Mouse (Mus musculus) liver, embryonic 14.5 days (tissue): ENCODE results near the gene Nmu. TPM values are rescaled to one million over a fixed set of nuclear protein-coding genes. Genes with fewer than 3 reads are reported as not detected.

Source experiments
- ATAC-seq: fragments of 200-750 bp; cut with Nextera tagmentation; 2 replicates; pipeline ENCODE4 v1.8.0; 2017; ENCODE audit warnings: moderate number of reproducible peaks, mild to moderate bottlenecking, moderate library complexity; ENCODE audit not compliant: insufficient read depth
- DNase-seq, 3 experiments: peaks; one replicate each; pipeline ENCODE4 v3.0.0-alpha.2; 2012 to 2013; ENCODE audit warnings: low read depth in 3 of 3, low spot score in 3 of 3
- H3K27ac ChIP-seq: fragments of 300-500 bp; sonication (generic); 2 replicates; pipeline ENCODE4 v1.5.1; 2014; ENCODE audit warnings: moderate library complexity, mild to moderate bottlenecking, control low read depth, inconsistent platforms
- H3K27me3 ChIP-seq: fragments of 300-500 bp; sonication (generic); 2 replicates; pipeline ENCODE4 v1.6.1; 2014; ENCODE audit warnings: mild to moderate bottlenecking, low read length, moderate library complexity; ENCODE audit not compliant: control insufficient read depth, insufficient read depth
- H3K36me3 ChIP-seq: fragments of 300-500 bp; sonication (generic); replicated peaks from 2 replicates; pipeline ENCODE4 v1.6.1; 2014; ENCODE audit warnings: low read depth; ENCODE audit not compliant: control insufficient read depth, insufficient read depth
- H3K4me1 ChIP-seq, 2 experiments: fragments of 200-500 bp in 1 of 2; fragments of 300-500 bp in 1 of 2; sonication (generic) in 1 of 2; replicated peaks; 2 replicates each; pipeline ENCODE4 v1.6.1; 2012 to 2014; ENCODE audit warnings: antibody characterized with exemption in 1 of 2, inconsistent platforms in 1 of 2, low read length in 1 of 2; ENCODE audit not compliant: control insufficient read depth in 2 of 2, insufficient read depth in 2 of 2
- H3K4me2 ChIP-seq: fragments of 300-500 bp; sonication (generic); 2 replicates; pipeline ENCODE4 v1.6.1; 2014; ENCODE audit warnings: low read depth, mild to moderate bottlenecking, control low read depth, moderate library complexity
- H3K4me3 ChIP-seq, 2 experiments: fragments of 200-500 bp in 1 of 2; fragments of 300-500 bp in 1 of 2; sonication (generic) in 1 of 2; 2 replicates each; pipeline ENCODE4 v1.5.1; 2012 to 2014; ENCODE audit warnings: low read depth in 2 of 2, low read length in 2 of 2, mild to moderate bottlenecking in 2 of 2, control low read depth in 1 of 2, inconsistent platforms in 1 of 2, moderate library complexity in 1 of 2; ENCODE audit not compliant: insufficient read depth in 1 of 2
- H3K9ac ChIP-seq: fragments of 300-500 bp; sonication (generic); replicated peaks from 2 replicates; pipeline ENCODE4 v1.6.1; 2014; ENCODE audit warnings: mild to moderate bottlenecking, control low read depth, moderate library complexity
- H3K9me3 ChIP-seq: fragments of 300-500 bp; sonication (generic); 2 replicates; pipeline ENCODE4 v1.6.1; 2016; ENCODE audit warnings: low read length, mixed read lengths; ENCODE audit not compliant: control insufficient read depth
- CTCF ChIP-seq: IDR thresholded peaks from 2 replicates; pipeline ENCODE4 v1.5.1; 2016; ENCODE audit warnings: antibody characterized with exemption, low read depth, control low read depth
- EP300 ChIP-seq: IDR thresholded peaks from 2 replicates; pipeline ENCODE4 v1.6.1; 2016; ENCODE audit warnings: antibody characterized with exemption, low read depth
- WGBS: fragments of 180-500 bp; shearing (Covaris S2); extraction: QIAGEN DNeasy Blood & Tissue Kit; methylation state at CpG from one replicate; pipeline ENCODE4 v1.1.7; 2014; ENCODE audit not compliant: insufficient replicate concordance; 5-methylcytosine and 5-hydroxymethylcytosine counted together
- polyA plus RNA-seq, 2 experiments: library from polyadenylated mRNA; depleted of rRNA in 1 of 2; stranded (reverse) in 1 of 2; unstranded in 1 of 2; fragments of >200 nt; fragmentation: Nextera tagmentation in 1 of 2; extraction: Ambion mirVana in 1 of 2; gene quantifications; 2 replicates each; pipeline versions ENCODE4 v1.2.1 to v1.2.3; 2012 to 2014

Gene Nmu
- polyA plus RNA-seq, 2 experiments = not detected

- Histone ChIP-seq H3K9me3 (no peaks in the 10 kb centered on the region), H3K4me3 (no peak overlapping the region), H3K27ac (no peak overlapping the region), H3K4me2 (no peak overlapping the region), H3K36me3 (no peaks in the 10 kb centered on the region), H3K27me3 (peaks cover 7% of the 10 kb centered on the region), H3K9ac (no peak overlapping the region), H3K4me1 (no peaks in the 10 kb centered on the region)
- no peak for ATAC-seq
- no peak for DNase-seq
- 52% methylated on average over 4 of the region's 4 CpGs for WGBS
- no peak for TF ChIP-seq EP300
- TF ChIP-seq CTCF = no peak
These were observed 2.8 kb downstream of the Nmu start for GRCm38 (mm10) chr5:76360786-76361185.

- DNase-seq = no peak
- H3K27ac ChIP-seq = no peak overlapping the region
- ATAC-seq = no peak
These were observed 3.5 kb downstream of the Nmu start for GRCm38 (mm10) chr5:76360057-76360456.

GRCm38 (mm10) chr5:76351953-76352611 is 11.5 kb downstream of the Nmu start:
- H3K36me3 ChIP-seq = no peaks in the 10 kb centered on the region
- 43% methylated on average over 7 of the region's 7 CpGs for WGBS
- DNase-seq (no peak), ATAC-seq (no peak)
- H3K4me1 ChIP-seq = no peaks in the 10 kb centered on the region
- no peak overlapping the region for H3K9ac ChIP-seq
- no peak for TF ChIP-seq CTCF
- no peak for TF ChIP-seq EP300
- H3K27me3 ChIP-seq = no peaks in the 10 kb centered on the region
- no peak overlapping the region for H3K4me3 ChIP-seq
- H3K9me3 ChIP-seq = no peaks in the 10 kb centered on the region
- H3K4me2 ChIP-seq = no peak overlapping the region
- no peak overlapping the region for H3K27ac ChIP-seq

More at GRCm38 (mm10) chr5:76360057-76360456, 3.5 kb downstream of the Nmu start:
- no peaks in the 10 kb centered on the region for H3K4me1 ChIP-seq
- TF ChIP-seq EP300 = no peak
- TF ChIP-seq CTCF = no peak
- H3K36me3 ChIP-seq = no peaks in the 10 kb centered on the region
- H3K4me2 ChIP-seq = no peak overlapping the region
- peaks cover 7% of the 10 kb centered on the region for H3K27me3 ChIP-seq
- 46% methylated on average over 1 of the region's 1 CpGs for WGBS
- no peak overlapping the region for H3K4me3 ChIP-seq
- no peaks in the 10 kb centered on the region for H3K9me3 ChIP-seq
- no peak overlapping the region for H3K9ac ChIP-seq

- ATAC-seq (no peak), DNase-seq (no peak)
- 57% methylated on average over 5 of the region's 5 CpGs for WGBS
- H3K9me3 ChIP-seq = no peaks in the 10 kb centered on the region
- no peaks in the 10 kb centered on the region for H3K4me1 ChIP-seq
- TF ChIP-seq EP300 (no peak), CTCF (no peak)
- H3K36me3 ChIP-seq = no peaks in the 10 kb centered on the region
- H3K4me2 ChIP-seq = no peak overlapping the region
- no peak overlapping the region for H3K4me3 ChIP-seq
- H3K9ac ChIP-seq = no peak overlapping the region
- H3K27ac ChIP-seq = no peak overlapping the region
- no peaks in the 10 kb centered on the region for H3K27me3 ChIP-seq
These were observed 12.1 kb downstream of the Nmu start for GRCm38 (mm10) chr5:76351537-76351936.

- no peaks in the 10 kb centered on the region for H3K4me1 ChIP-seq
- no peak for ATAC-seq
These were observed 17.5 kb downstream of the Nmu start for GRCm38 (mm10) chr5:76346137-76346536.

More at GRCm38 (mm10) chr5:76346137-76346536, 17.5 kb downstream of the Nmu start:
- no peak overlapping the region for H3K4me3 ChIP-seq
- DNase-seq = no peak
- no peaks in the 10 kb centered on the region for H3K27me3 ChIP-seq
- H3K9ac ChIP-seq = no peak overlapping the region
- TF ChIP-seq CTCF (no peak), EP300 (no peak)
- H3K27ac ChIP-seq = no peak overlapping the region
- no peaks in the 10 kb centered on the region for H3K36me3 ChIP-seq
- H3K9me3 ChIP-seq = no peaks in the 10 kb centered on the region
- no peak overlapping the region for H3K4me2 ChIP-seq
- WGBS = 30% methylated on average over 2 of the region's 2 CpGs
